Mouse (Mus musculus): ENCODE measurements around the gene Gm15056. TPM values are rescaled to one million over a fixed set of nuclear protein-coding genes. Genes with fewer than 3 reads are reported as not detected.

Gm15056 gene
- polyA plus RNA-seq, 1 experiment: not detected

GRCm38 (mm10) chr8:20874608-20875007 lies 27.8 kb downstream of the Gm15056 start:
- no peaks in the 10 kb centered on the region for H3K36me3 ChIP-seq (ENCODE audit: control insufficient read depth, insufficient read depth, low read length)

More at GRCm38 (mm10) chr8:20874608-20875007, 27.8 kb downstream of the Gm15056 start:
- Histone ChIP-seq H3K27me3 (ENCODE audit: control insufficient read depth, insufficient read depth, low read length) (no peaks in the 10 kb centered on the region), H3K4me1 (ENCODE audit: control insufficient read depth, insufficient read depth, low read length) (no peaks in the 10 kb centered on the region), H3K27ac (ENCODE audit: control insufficient read depth, insufficient read depth, low read depth, low read length) (no peak overlapping the region), H3K4me3 (ENCODE audit: control insufficient read depth, low read depth, low read length) (no peak overlapping the region)
- TF ChIP-seq POLR2A (IDR thresholded peaks at IDR 0.05; ENCODE audit: control insufficient read depth, low read depth, low read length) (no peak), CTCF (IDR thresholded peaks at IDR 0.05; ENCODE audit: control insufficient read depth, insufficient read depth, insufficient replicate concordance, low read depth, low read length) (no peak)

Other genes with a start within 250 kb of the Gm15056 start
- gene Defb33, start 10.0 kb downstream of the Gm15056 start, polyA plus RNA-seq (2012; rRNA removed): 263 and 318 TPM in 2 replicates
- 0.64 TPM in 1 of 2 replicates, not detected in the other for gene Gm6040, start 19.4 kb upstream of the Gm15056 start, polyA plus RNA-seq (2012; rRNA removed)
- 14.3 TPM in 1 of 2 replicates, not detected in the other for gene AY761185, start 42.1 kb upstream of the Gm15056 start, polyA plus RNA-seq (2012; rRNA removed)
- 0.43 TPM in 1 of 2 replicates, not detected in the other for gene Defa21, start 122.9 kb upstream of the Gm15056 start, polyA plus RNA-seq (2012; rRNA removed)
- gene Defa23, start 152.4 kb upstream of the Gm15056 start, polyA plus RNA-seq (2012; rRNA removed): 0.40 and 0.47 TPM in 2 replicates
- gene Defa35, start 162.4 kb upstream of the Gm15056 start, polyA plus RNA-seq (2012; rRNA removed): not detected in 2 replicates
- gene Defa25, start 181.8 kb upstream of the Gm15056 start, polyA plus RNA-seq (2012; rRNA removed): not detected in 2 replicates
- not detected in 2 replicates for gene Gm14851, start 193.4 kb upstream of the Gm15056 start, polyA plus RNA-seq (2012; rRNA removed)
- gene Defa30, start 232.0 kb upstream of the Gm15056 start, polyA plus RNA-seq (2012; rRNA removed): not detected in 2 replicates